Mouse (Mus musculus) embryonic facial prominence, embryonic 10.5 days (tissue): ENCODE measurements around the gene Slc7a8. TPM values are rescaled to one million over a fixed set of nuclear protein-coding genes. Genes with fewer than 3 reads are reported as not detected.
A peak's percentile ranks its signal among the peaks of the same experiment; 100 is the strongest.

ENCODE experiments used
- DNase-seq: peaks from one replicate; pipeline ENCODE4 v3.0.0-alpha.2; 2017; ENCODE audit warnings: low spot score
- H3K27ac ChIP-seq: fragments of 300-500 bp; sonication (generic); replicated peaks from 2 replicates; pipeline ENCODE4 v1.5.1; 2016; ENCODE audit warnings: mild to moderate bottlenecking
- H3K27me3 ChIP-seq: fragments of 300-500 bp; sonication (generic); replicated peaks from 2 replicates; pipeline ENCODE4 v1.6.1; 2016; ENCODE audit warnings: low read depth, mild to moderate bottlenecking; ENCODE audit not compliant: poor library complexity, severe bottlenecking
- H3K36me3 ChIP-seq: fragments of 300-500 bp; sonication (generic); replicated peaks from 2 replicates; pipeline ENCODE4 v1.6.1; 2016; ENCODE audit warnings: mild to moderate bottlenecking, moderate library complexity
- H3K4me1 ChIP-seq: fragments of 300-500 bp; sonication (generic); 2 replicates; pipeline ENCODE4 v1.6.1; 2016
- H3K4me3 ChIP-seq: fragments of 300-500 bp; sonication (generic); 2 replicates; pipeline ENCODE4 v1.5.1; 2016; ENCODE audit warnings: mild to moderate bottlenecking, moderate library complexity
- H3K9me3 ChIP-seq: fragments of 300-500 bp; sonication (generic); 2 replicates; pipeline ENCODE4 v1.6.1; 2016; ENCODE audit warnings: mild to moderate bottlenecking
- WGBS: fragments of 180-500 bp; shearing (Covaris S2); methylation state at CpG from one replicate; pipeline ENCODE4 v1.1.7; 2016; 5-methylcytosine and 5-hydroxymethylcytosine counted together
- polyA plus RNA-seq: library from polyadenylated mRNA; unstranded; fragments of >200 nt; fragmentation: Nextera tagmentation; extraction: Ambion mirVana; gene quantifications from 2 replicates; pipeline ENCODE4 v1.2.1, GENCODE M21; 2016

Slc7a8 gene
- polyA plus RNA-seq, result 1.3 and 1.6 TPM in 2 replicates

DNA sequence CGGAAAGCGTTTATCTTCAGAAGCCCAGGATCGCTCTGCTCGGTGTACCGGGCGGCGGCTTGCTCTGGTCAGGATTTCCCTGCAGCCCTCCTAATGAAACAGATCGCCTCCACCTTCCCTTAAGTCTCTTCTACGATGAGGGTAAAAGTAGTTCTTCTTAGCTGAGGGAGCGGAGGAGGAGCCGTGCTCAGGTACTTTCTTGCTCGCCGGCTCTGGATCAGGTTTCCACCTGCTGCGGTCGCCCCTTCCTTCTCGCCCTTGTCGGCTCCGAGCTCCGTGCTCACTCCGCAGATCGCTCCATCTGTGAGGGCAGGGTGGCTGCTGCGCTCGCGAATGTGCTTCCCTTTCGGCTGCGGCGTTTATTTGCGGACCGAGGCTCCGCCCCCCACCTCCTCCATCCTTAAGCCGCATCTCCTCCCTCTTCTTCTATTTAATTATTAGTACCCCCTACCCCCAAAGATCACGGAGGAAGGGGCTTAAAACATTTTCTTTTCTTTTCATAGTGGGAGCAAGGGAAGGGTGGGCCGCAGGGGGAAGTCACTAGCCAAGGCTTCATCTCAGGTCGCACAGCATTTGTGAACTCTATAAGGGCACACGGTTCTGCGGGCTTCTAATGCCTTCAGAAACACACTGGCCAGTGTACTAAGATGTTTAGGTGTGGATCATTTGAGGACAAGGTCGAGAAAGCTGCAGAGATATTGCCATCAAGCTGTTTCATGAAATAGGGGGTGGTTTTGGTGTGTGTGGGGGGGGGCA lies at the start of gene Slc7a8:
Gene Slc7a8 (minus strand): TSS at position 337 of the 756 bp plus-strand sequence.
- 2% methylated on average over 37 of the region's 37 CpGs for WGBS
- no peak within 1 kb of the TSS for H3K27ac ChIP-seq

GRCm38 (mm10) chr14:54823716-54824115 lies 42.0 kb upstream of the Slc7a8 start:
- Histone ChIP-seq H3K27me3 (no peaks in the 10 kb centered on the region), H3K36me3 (no peaks in the 10 kb centered on the region), H3K27ac (no peak overlapping the region), H3K4me3 (no peak overlapping the region), H3K9me3 (no peaks in the 10 kb centered on the region), H3K4me1 (no peaks in the 10 kb centered on the region)
- DNase-seq, result no peak
- WGBS, result 91% methylated on average over 1 of the region's 1 CpGs

More for the DNA sequence above, at the start of gene Slc7a8:
- Histone ChIP-seq H3K36me3 (no peaks in the 10 kb centered on the region), H3K4me1 (peaks cover 14% of the 10 kb centered on the region), H3K27me3 (peaks cover 56% of the 10 kb centered on the region), H3K4me3 (peak within 1 kb of the TSS; percentile 62), H3K9me3 (no peaks in the 10 kb centered on the region)
- peak; percentile 69 for DNase-seq

- H3K36me3 ChIP-seq, result no peaks in the 10 kb centered on the region
- H3K4me3 ChIP-seq, result no peak overlapping the region
- H3K4me1 ChIP-seq, result no peaks in the 10 kb centered on the region
- no peaks in the 10 kb centered on the region for H3K9me3 ChIP-seq
- no peak overlapping the region for H3K27ac ChIP-seq
- 86% methylated on average over 2 of the region's 2 CpGs for WGBS
- no peaks in the 10 kb centered on the region for H3K27me3 ChIP-seq
- DNase-seq, result no peak
Observed at GRCm38 (mm10) chr14:54822301-54822700, 40.6 kb upstream of the Slc7a8 start.

GRCm38 (mm10) chr14:54817791-54818190 lies 36.0 kb upstream of the Slc7a8 start:
- 48% methylated on average over 2 of the region's 2 CpGs for WGBS
- H3K4me3 ChIP-seq, result no peak overlapping the region
- H3K9me3 ChIP-seq, result no peaks in the 10 kb centered on the region
- no peak overlapping the region for H3K27ac ChIP-seq
- no peaks in the 10 kb centered on the region for H3K36me3 ChIP-seq
- H3K27me3 ChIP-seq, result no peaks in the 10 kb centered on the region
- DNase-seq, result peak; percentile 21
- no peaks in the 10 kb centered on the region for H3K4me1 ChIP-seq

DNA sequence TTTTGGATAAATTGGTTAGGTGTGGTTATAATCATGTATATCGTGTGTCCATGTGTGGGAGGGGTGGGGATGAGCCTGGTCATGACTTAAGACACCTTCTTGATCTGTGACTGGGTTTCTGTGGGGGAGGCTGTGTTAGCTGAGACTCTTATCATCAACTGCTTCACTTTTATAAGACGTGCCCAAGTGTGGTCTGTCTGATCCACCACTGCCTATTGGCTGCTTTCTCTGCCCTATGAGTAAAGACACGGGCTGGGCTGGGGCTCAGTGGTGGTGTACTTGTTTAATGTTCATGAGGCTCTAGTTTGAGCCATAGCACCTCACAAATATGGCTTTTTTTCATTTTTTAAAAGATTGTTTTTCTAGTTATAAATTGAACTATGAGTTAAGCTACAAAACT lies 34.0 kb upstream of the Slc7a8 start:
- no peaks in the 10 kb centered on the region for H3K4me1 ChIP-seq
- no peak for DNase-seq
- H3K27me3 ChIP-seq, result no peaks in the 10 kb centered on the region
- H3K36me3 ChIP-seq, result no peaks in the 10 kb centered on the region
- 68% methylated on average over 3 of the region's 3 CpGs for WGBS
- no peak overlapping the region for H3K27ac ChIP-seq
- H3K4me3 ChIP-seq, result no peak overlapping the region
- H3K9me3 ChIP-seq, result no peaks in the 10 kb centered on the region

- Histone ChIP-seq H3K36me3 (no peaks in the 10 kb centered on the region), H3K27ac (no peak within 1 kb of the TSS), H3K27me3 (no peaks in the 10 kb centered on the region), H3K4me1 (no peaks in the 10 kb centered on the region), H3K4me3 (no peak within 1 kb of the TSS), H3K9me3 (no peaks in the 10 kb centered on the region)
- WGBS, result 84% methylated on average over 29 of the region's 29 CpGs
- DNase-seq, result no peak
Observed at GRCm38 (mm10) chr14:54813991-54814390, 32.2 kb upstream of the Slc7a8 start, which contains the start of gene Rnf212b. Rnf212b (plus strand) TSS chr14:54814141.

- Histone ChIP-seq H3K4me1 (no peaks in the 10 kb centered on the region), H3K4me3 (no peak overlapping the region), H3K27me3 (no peaks in the 10 kb centered on the region), H3K27ac (no peak overlapping the region), H3K9me3 (no peaks in the 10 kb centered on the region), H3K36me3 (no peaks in the 10 kb centered on the region)
- WGBS, result 90% methylated on average over 3 of the region's 3 CpGs
- no peak for DNase-seq
Observed at GRCm38 (mm10) chr14:54809668-54810033, 27.9 kb upstream of the Slc7a8 start.

- no peak overlapping the region for H3K27ac ChIP-seq
- no peaks in the 10 kb centered on the region for H3K27me3 ChIP-seq
- no peaks in the 10 kb centered on the region for H3K9me3 ChIP-seq
- H3K36me3 ChIP-seq, result no peaks in the 10 kb centered on the region
- no peak for DNase-seq
- no peak overlapping the region for H3K4me3 ChIP-seq
- no peaks in the 10 kb centered on the region for H3K4me1 ChIP-seq
- WGBS, result 73% methylated on average over 4 of the region's 4 CpGs
Observed at GRCm38 (mm10) chr14:54808718-54809667, 27.2 kb upstream of the Slc7a8 start.

- no peaks in the 10 kb centered on the region for H3K36me3 ChIP-seq
- no peaks in the 10 kb centered on the region for H3K4me1 ChIP-seq
- no peaks in the 10 kb centered on the region for H3K27me3 ChIP-seq
- 84% methylated on average over 4 of the region's 4 CpGs for WGBS
- DNase-seq, result no peak
- H3K27ac ChIP-seq, result no peak overlapping the region
- no peak overlapping the region for H3K4me3 ChIP-seq
- H3K9me3 ChIP-seq, result no peaks in the 10 kb centered on the region
Observed at GRCm38 (mm10) chr14:54806124-54806523, 24.4 kb upstream of the Slc7a8 start.

- DNase-seq, result no peak
- H3K9me3 ChIP-seq, result no peaks in the 10 kb centered on the region
- no peaks in the 10 kb centered on the region for H3K4me1 ChIP-seq
- no peaks in the 10 kb centered on the region for H3K27me3 ChIP-seq
- WGBS, result 78% methylated on average over 4 of the region's 4 CpGs
- no peaks in the 10 kb centered on the region for H3K36me3 ChIP-seq
- H3K4me3 ChIP-seq, result no peak overlapping the region
- H3K27ac ChIP-seq, result no peak overlapping the region
Observed at GRCm38 (mm10) chr14:54802428-54802827, 20.7 kb upstream of the Slc7a8 start.

GRCm38 (mm10) chr14:54799686-54800085 lies 17.9 kb upstream of the Slc7a8 start:
- no peak overlapping the region for H3K27ac ChIP-seq
- H3K9me3 ChIP-seq, result no peaks in the 10 kb centered on the region
- no peak overlapping the region for H3K4me3 ChIP-seq
- H3K27me3 ChIP-seq, result no peaks in the 10 kb centered on the region
- no peaks in the 10 kb centered on the region for H3K4me1 ChIP-seq
- DNase-seq, result no peak
- 51% methylated on average over 10 of the region's 10 CpGs for WGBS
- no peaks in the 10 kb centered on the region for H3K36me3 ChIP-seq

DNA sequence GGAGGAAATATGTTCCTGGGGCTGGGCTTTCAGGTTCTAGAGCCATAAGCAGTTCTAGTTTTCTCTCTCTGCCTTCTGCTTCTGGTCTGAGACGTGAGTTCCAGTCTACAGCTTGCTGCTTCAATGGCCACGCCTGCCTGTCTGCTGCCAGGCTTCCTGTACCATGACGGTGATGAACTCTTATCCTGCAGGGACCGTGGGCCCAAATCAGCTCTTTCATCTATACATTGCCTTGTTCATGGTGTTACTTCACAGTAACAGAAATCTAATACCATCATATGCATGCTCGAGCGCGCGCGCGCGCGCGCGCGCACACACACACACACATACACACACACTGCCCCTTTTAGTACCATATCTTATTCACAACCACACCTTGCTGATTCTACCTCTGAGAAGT lies 15.0 kb upstream of the Slc7a8 start:
- no peak for DNase-seq
- Histone ChIP-seq H3K27me3 (no peaks in the 10 kb centered on the region), H3K9me3 (no peaks in the 10 kb centered on the region), H3K4me1 (no peaks in the 10 kb centered on the region), H3K27ac (no peak overlapping the region), H3K36me3 (no peaks in the 10 kb centered on the region), H3K4me3 (no peak overlapping the region)
- WGBS, result 91% methylated on average over 15 of the region's 15 CpGs
